Mouse (Mus musculus) cerebellum, adult 2 months (tissue): ENCODE measurements at regions not wholly inside any gene's neighbourhood (a gene's known extent, or its start where the extent isn't known, plus 50 kb on each side); places are given as distances from the start of the nearest gene placed in this dataset.

ENCODE experiments used
- DNase-seq, 2 experiments: peaks; one replicate each; pipeline ENCODE4 v3.0.0; 2021
- H3K27ac ChIP-seq: fragments of 200-500 bp; 2 replicates; pipeline ENCODE4 v1.5.1; 2012; ENCODE audit warnings: low read length, control low read depth, inconsistent platforms; ENCODE audit not compliant: insufficient read depth
- H3K27me3 ChIP-seq: fragments of 200-500 bp; 2 replicates; pipeline ENCODE4 v1.6.1; 2012; ENCODE audit warnings: inconsistent platforms, mild to moderate bottlenecking, low read length, moderate library complexity; ENCODE audit not compliant: control insufficient read depth, insufficient read depth
- H3K4me1 ChIP-seq: fragments of 200-500 bp; 2 replicates; pipeline ENCODE4 v1.6.1; 2011; ENCODE audit warnings: low read length; ENCODE audit not compliant: control insufficient read depth, insufficient read depth
- H3K4me3 ChIP-seq: fragments of 200-500 bp; replicated peaks from 2 replicates; pipeline ENCODE3; 2011; ENCODE audit warnings: mild to moderate bottlenecking, low read depth, low read length, control low read depth; ENCODE audit not compliant: insufficient read depth
- CTCF ChIP-seq: fragments of 200-500 bp; IDR thresholded peaks from 2 replicates; pipeline ENCODE4 v1.5.1; 2011; ENCODE audit warnings: low read depth, mild to moderate bottlenecking, control low read depth, low read length, moderate library complexity, borderline replicate concordance; ENCODE audit not compliant: insufficient read depth
- POLR2A ChIP-seq: fragments of 200-500 bp; IDR thresholded peaks from 2 replicates; pipeline ENCODE4 v1.6.1; 2011; ENCODE audit warnings: low read length, control low read depth, borderline replicate concordance; ENCODE audit not compliant: insufficient read depth
- WGBS: fragments of 180-500 bp; shearing (Covaris S2); methylation state at CpG from one replicate; pipeline ENCODE4 v1.1.7; 2018; 5-methylcytosine and 5-hydroxymethylcytosine counted together

DNA sequence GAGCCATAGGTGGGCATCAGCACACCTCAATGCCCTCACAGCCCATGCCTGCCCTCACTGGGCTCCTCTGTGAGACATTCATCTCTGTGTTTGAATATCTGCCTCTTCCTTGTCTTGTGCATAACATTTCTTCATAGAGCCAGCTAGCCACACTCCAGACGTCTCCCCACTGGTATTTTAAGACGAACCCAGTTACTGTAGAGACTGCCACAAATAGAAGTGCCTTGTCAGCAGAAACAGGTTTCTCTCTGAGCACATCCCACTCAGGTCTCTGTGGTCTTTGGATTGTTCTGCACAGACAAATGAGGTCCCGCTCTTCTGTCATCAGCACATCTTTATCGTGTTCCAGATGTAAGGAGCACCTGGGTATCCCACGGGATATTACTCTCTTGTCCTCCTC, 130.5 kb downstream of the Efnb2 start:
- no peaks in the 10 kb centered on the region for H3K4me1 ChIP-seq
- TF ChIP-seq CTCF: no peak
- TF ChIP-seq POLR2A: no peak
- no peak overlapping the region for H3K27ac ChIP-seq
- no peak for DNase-seq
- no peaks in the 10 kb centered on the region for H3K27me3 ChIP-seq
- no peak overlapping the region for H3K4me3 ChIP-seq
- 78% methylated on average over 5 of the region's 5 CpGs for WGBS

DNA sequence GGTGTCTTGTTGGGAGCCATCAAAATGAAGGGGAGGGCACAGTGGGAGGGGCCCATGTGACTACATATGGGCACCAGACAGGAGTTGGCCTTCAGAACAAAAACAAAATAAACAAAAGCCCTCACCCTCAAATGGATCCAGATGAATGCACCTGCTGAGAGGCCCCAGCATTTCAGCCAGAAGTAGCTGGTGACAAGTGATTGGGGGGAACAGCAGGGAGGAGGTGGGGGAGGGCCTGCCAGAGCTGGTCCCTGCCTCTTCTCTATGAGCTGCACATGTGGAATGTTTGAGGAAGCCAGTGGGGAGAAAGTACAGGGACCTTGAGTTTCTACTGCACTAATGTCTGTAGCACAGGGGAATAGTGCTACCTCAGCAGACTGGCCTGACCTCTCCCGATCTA, 139.5 kb downstream of the Efnb2 start:
- TF ChIP-seq POLR2A (no peak), CTCF (no peak)
- DNase-seq: no peak
- no peak overlapping the region for H3K4me3 ChIP-seq
- H3K27ac ChIP-seq: no peak overlapping the region
- no peaks in the 10 kb centered on the region for H3K27me3 ChIP-seq
- 74% methylated on average over 1 of the region's 1 CpGs for WGBS
- no peaks in the 10 kb centered on the region for H3K4me1 ChIP-seq

GRCm38 (mm10) chr8:8519772-8520191, 141.3 kb downstream of the Efnb2 start:
- H3K4me1 ChIP-seq: no peaks in the 10 kb centered on the region
- no peak for DNase-seq
- no peak overlapping the region for H3K4me3 ChIP-seq
- no peaks in the 10 kb centered on the region for H3K27me3 ChIP-seq
- TF ChIP-seq POLR2A (no peak), CTCF (no peak)
- no peak overlapping the region for H3K27ac ChIP-seq
- WGBS: 82% methylated on average over 3 of the region's 3 CpGs

GRCm38 (mm10) chr8:8517599-8517998, 143.4 kb downstream of the Efnb2 start:
- no peak overlapping the region for H3K27ac ChIP-seq
- 69% methylated on average over 2 of the region's 2 CpGs for WGBS
- H3K4me1 ChIP-seq: no peaks in the 10 kb centered on the region
- no peak for TF ChIP-seq CTCF
- no peak for TF ChIP-seq POLR2A
- H3K27me3 ChIP-seq: no peaks in the 10 kb centered on the region
- DNase-seq: no peak
- H3K4me3 ChIP-seq: no peak overlapping the region

DNA sequence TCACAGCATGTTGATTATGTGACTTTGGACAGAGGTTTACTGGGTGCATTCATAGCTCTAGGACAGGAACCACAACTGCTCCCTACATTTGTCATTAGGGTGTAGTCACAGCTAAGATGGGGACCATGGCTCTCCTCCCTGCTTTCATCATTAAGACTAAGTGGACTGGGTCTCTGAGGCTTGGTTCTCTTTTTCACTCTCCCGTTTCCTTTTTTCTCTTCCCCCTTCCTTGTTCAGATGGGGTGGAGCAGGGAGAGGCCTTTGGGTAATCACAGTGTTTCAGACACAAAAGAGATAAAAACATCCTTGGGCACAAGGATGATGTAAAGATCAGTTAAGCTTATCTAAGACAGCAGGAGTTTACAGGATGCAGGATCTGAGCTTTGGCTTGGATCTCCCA, 144.8 kb downstream of the Efnb2 start:
- WGBS: 64% methylated on average over 1 of the region's 1 CpGs
- no peak overlapping the region for H3K27ac ChIP-seq
- DNase-seq: no peak
- TF ChIP-seq CTCF (no peak), POLR2A (no peak)
- H3K4me1 ChIP-seq: no peaks in the 10 kb centered on the region
- H3K27me3 ChIP-seq: no peaks in the 10 kb centered on the region
- H3K4me3 ChIP-seq: no peak overlapping the region

DNA sequence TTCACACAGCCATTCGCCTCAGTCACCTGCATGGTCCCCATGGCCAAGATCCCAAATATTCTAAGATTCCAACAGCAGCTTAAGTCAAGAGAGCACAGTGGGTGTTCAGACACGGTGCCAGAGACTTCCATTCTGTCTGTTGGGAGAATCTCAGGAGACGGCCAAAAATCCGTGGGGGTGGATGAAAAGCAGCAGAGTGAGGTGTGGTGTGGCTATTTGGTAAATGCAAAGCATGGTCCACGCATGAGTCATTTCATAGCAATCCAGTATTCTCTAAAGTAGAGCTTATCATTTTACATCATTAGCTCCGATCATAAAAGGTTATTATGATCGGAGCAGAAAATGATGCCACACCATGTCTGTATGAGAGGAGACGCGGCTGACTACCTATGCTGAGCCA, 161.1 kb downstream of the Efnb2 start:
- TF ChIP-seq POLR2A: no peak
- TF ChIP-seq CTCF: no peak
- DNase-seq: no peak
- no peak overlapping the region for H3K27ac ChIP-seq
- no peaks in the 10 kb centered on the region; the same call in 1 of the 2 replicates for H3K27me3 ChIP-seq
- no peak overlapping the region for H3K4me3 ChIP-seq
- WGBS: 73% methylated on average over 9 of the region's 9 CpGs
- H3K4me1 ChIP-seq: no peaks in the 10 kb centered on the region

GRCm38 (mm10) chr8:8498753-8499152, 162.3 kb downstream of the Efnb2 start:
- Histone ChIP-seq H3K4me1 (no peaks in the 10 kb centered on the region), H3K27me3 (no peaks in the 10 kb centered on the region; the same call in 1 of the 2 replicates), H3K27ac (no peak overlapping the region), H3K4me3 (no peak overlapping the region)
- TF ChIP-seq CTCF (no peak), POLR2A (no peak)
- no peak for DNase-seq
- WGBS: 71% methylated on average over 5 of the region's 5 CpGs

DNA sequence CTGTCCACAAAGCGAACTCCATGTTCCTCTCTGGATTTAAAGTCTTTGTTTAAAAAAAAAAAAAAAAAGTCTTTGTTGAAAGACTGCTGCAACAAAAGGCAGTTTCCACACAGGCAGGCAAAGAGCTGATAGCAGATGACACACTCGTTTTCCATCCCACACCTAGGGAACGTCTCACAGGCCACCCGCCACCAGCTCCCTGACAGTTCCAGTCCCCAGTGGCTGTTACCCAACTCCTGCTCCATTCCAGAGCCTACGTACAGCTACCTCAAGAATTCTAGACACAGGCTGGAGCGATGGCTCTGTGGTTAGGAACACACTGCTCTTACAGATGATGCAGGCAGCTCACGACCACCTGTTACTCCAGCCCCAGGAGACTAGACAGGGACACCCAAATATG, 165.6 kb downstream of the Efnb2 start:
- Histone ChIP-seq H3K4me3 (no peak overlapping the region), H3K4me1 (no peaks in the 10 kb centered on the region), H3K27ac (no peak overlapping the region), H3K27me3 (no peaks in the 10 kb centered on the region; the same call in 1 of the 2 replicates)
- no peak for DNase-seq
- WGBS: 89% methylated on average over 7 of the region's 7 CpGs
- TF ChIP-seq POLR2A (no peak), CTCF (no peak)
